Comparison of ENCODE assay signal across 8 mouse cellular contexts in the genomic region with DNA sequence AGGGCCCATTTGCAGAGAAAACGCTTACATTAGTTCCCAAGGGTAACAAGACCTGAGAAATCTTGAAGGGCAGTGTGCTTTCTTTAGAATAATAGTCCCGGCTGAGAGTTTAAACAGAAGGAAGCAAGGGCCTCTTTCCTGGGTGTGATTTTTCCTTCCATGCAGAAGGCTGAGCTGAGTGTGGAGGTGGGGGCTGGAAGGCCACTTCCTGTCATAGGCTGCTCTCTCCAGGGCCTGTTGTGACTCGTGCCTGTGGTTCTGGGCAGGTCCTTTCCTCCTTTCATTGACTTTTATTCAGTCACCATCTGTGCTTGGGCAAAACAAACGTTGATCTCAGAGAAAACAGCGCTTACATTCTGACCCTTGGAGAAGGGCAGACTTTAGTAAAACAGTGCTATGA. TPM values are rescaled to one million over a fixed set of nuclear protein-coding genes. Genes with fewer than 3 reads are reported as not detected.
DNase-seq lines count a peak whose midpoint lies in the region; ATAC-seq and TF ChIP-seq lines count a peak whose summit lies in the region.

No protein-coding gene starts in this region.

- no peaks in the 10 kb centered on the region for H3K9me3 ChIP-seq in forebrain, postnatal 0 days (ENCODE audit: low read length)
- no peaks in the 10 kb centered on the region for H3K9me3 ChIP-seq in intestine, embryonic 14.5 days (ENCODE audit: control insufficient read depth, low read length)
- H3K9me3 ChIP-seq in liver, embryonic 16.5 days (replicated peaks; ENCODE audit: control insufficient read depth, low read length), result no peaks in the 10 kb centered on the region

- H3K4me3 ChIP-seq in thymus, adult 2 months (ENCODE audit: control insufficient read depth, insufficient read depth, low read length), result no peak overlapping the region
- H3K4me3 ChIP-seq in forebrain, postnatal 0 days (ENCODE audit: low read depth, low read length), result no peak overlapping the region
- peak overlapping the region; percentile 50; the same call in 1 of the 2 replicates for H3K4me3 ChIP-seq in intestine, embryonic 14.5 days (ENCODE audit: low read depth, low read length)
- no peak overlapping the region for H3K4me3 ChIP-seq in liver, embryonic 16.5 days (ENCODE audit: low read depth, low read length)

- no peaks in the 10 kb centered on the region; the same call in 1 of the 2 replicates for H3K27me3 ChIP-seq in thymus, adult 2 months (ENCODE audit: control insufficient read depth, insufficient read depth, low read length)
- H3K27me3 ChIP-seq in forebrain, postnatal 0 days (ENCODE audit: insufficient read depth, low read length), result no peaks in the 10 kb centered on the region
- H3K27me3 ChIP-seq in intestine, embryonic 14.5 days (replicated peaks; ENCODE audit: control insufficient read depth, insufficient read depth, low read length), result no peaks in the 10 kb centered on the region
- H3K27me3 ChIP-seq in liver, embryonic 16.5 days (ENCODE audit: control insufficient read depth, insufficient read depth, low read depth, low read length), result no peaks in the 10 kb centered on the region; the same call in 1 of the 2 replicates
- no peaks in the 10 kb centered on the region for H3K27me3 ChIP-seq in splenic B cell, adult 2 months (ENCODE audit: control insufficient read depth, insufficient read depth, low read length, poor library complexity, severe bottlenecking)

- peaks cover 5% of the 10 kb centered on the region for H3K4me1 ChIP-seq in thymus, adult 2 months (replicated peaks; ENCODE audit: control insufficient read depth, insufficient read depth, low read length)
- 0 out of 2 replicates have a peak, but pooled peaks cover 6% of the 10 kb centered on the region for H3K4me1 ChIP-seq in forebrain, postnatal 0 days (ENCODE audit: insufficient read depth)
- peaks cover 7% of the 10 kb centered on the region for H3K4me1 ChIP-seq in intestine, embryonic 14.5 days (replicated peaks; ENCODE audit: control insufficient read depth, insufficient read depth, low read length)
- no peaks in the 10 kb centered on the region; the same call in 1 of the 2 replicates for H3K4me1 ChIP-seq in liver, embryonic 16.5 days (ENCODE audit: control insufficient read depth, low read depth, low read length)

- TF ChIP-seq POLR2A in thymus, adult 2 months (IDR thresholded peaks at IDR 0.05; ENCODE audit: control insufficient read depth, extremely low read depth, insufficient read depth, low read length, poor library complexity), result no peak

- peak overlapping the region; percentile 94; the same call in 1 of the 2 replicates for H3K4me2 ChIP-seq in forebrain, postnatal 0 days (ENCODE audit: low read depth)
- H3K4me2 ChIP-seq in intestine, embryonic 14.5 days (ENCODE audit: low read length), result peak overlapping the region; percentile 88
- H3K4me2 ChIP-seq in liver, embryonic 16.5 days (ENCODE audit: low read depth, low read length), result 0 out of 2 replicates have a peak overlapping the region, but pooled peaks have one; percentile 68

- ATAC-seq in forebrain, postnatal 0 days, result no peak
- no peak for ATAC-seq in intestine, embryonic 14.5 days (replicated peaks; ENCODE audit: low FRiP score, low TSS enrichment, low read depth)
- 0 out of 2 replicates have a peak, but pooled peaks have one; percentile 41 for ATAC-seq in liver, embryonic 16.5 days (ENCODE audit: low read depth)

- H3K27ac ChIP-seq in thymus, adult 2 months (ENCODE audit: control insufficient read depth, insufficient read depth, low read length), result no peak overlapping the region
- H3K27ac ChIP-seq in forebrain, postnatal 0 days (ENCODE audit: low read depth, low read length), result no peak overlapping the region
- peak overlapping the region; percentile 71; the same call in 1 of the 2 replicates for H3K27ac ChIP-seq in intestine, embryonic 14.5 days (ENCODE audit: low read depth)
- H3K27ac ChIP-seq in liver, embryonic 16.5 days (ENCODE audit: low read length), result no peak overlapping the region

- no peaks in the 10 kb centered on the region for H3K36me3 ChIP-seq in thymus, adult 2 months (ENCODE audit: control insufficient read depth, insufficient read depth, low read length)
- H3K36me3 ChIP-seq in forebrain, postnatal 0 days (ENCODE audit: insufficient read depth), result no peaks in the 10 kb centered on the region
- H3K36me3 ChIP-seq in intestine, embryonic 14.5 days (ENCODE audit: control insufficient read depth, insufficient read depth, low read length), result no peaks in the 10 kb centered on the region
- H3K36me3 ChIP-seq in liver, embryonic 16.5 days (ENCODE audit: control insufficient read depth, insufficient read depth), result no peaks in the 10 kb centered on the region
- no peaks in the 10 kb centered on the region for H3K36me3 ChIP-seq in splenic B cell, adult 2 months (ENCODE audit: control insufficient read depth, insufficient read depth, low read length, poor library complexity, severe bottlenecking)

- no peak for TF ChIP-seq CTCF in thymus, adult 2 months (IDR thresholded peaks at IDR 0.05; ENCODE audit: borderline replicate concordance, control insufficient read depth, extremely low read depth, insufficient read depth, low read length, poor library complexity)
- TF ChIP-seq CTCF in forebrain, postnatal 0 days (IDR thresholded peaks at IDR 0.05; ENCODE audit: low read depth), result no peak

- peak; percentile 6 for DNase-seq in thymus, adult 2 months
- DNase-seq in thymus, adult 18-20 months, result no peak
- DNase-seq in forebrain, postnatal 0 days, result no peak
- no peak for DNase-seq in intestine, embryonic 14.5 days (ENCODE audit: low spot score)
- peak; percentile 1 for DNase-seq in splenic B cell, adult 2 months (ENCODE audit: low read depth, low spot score)
- no peak for DNase-seq in spleen, postnatal 36 days (ENCODE audit: low spot score in 2 of 2)
- DNase-seq in spleen, postnatal 14 days (ENCODE audit: low spot score in 2 of 2), result no peak

- WGBS in thymus, adult 2 months, result 13% methylated on average over 5 of the region's 5 CpGs
- 54% methylated on average over 5 of the region's 5 CpGs for WGBS in forebrain, postnatal 0 days
- 35% methylated on average over 5 of the region's 5 CpGs for WGBS in intestine, embryonic 14.5 days
- 20% methylated on average over 5 of the region's 5 CpGs for WGBS in liver, embryonic 16.5 days (ENCODE audit: insufficient replicate concordance)

- H3K9ac ChIP-seq in forebrain, postnatal 0 days, result no peak overlapping the region
- H3K9ac ChIP-seq in intestine, embryonic 14.5 days (ENCODE audit: low read length), result no peak overlapping the region
- no peak overlapping the region for H3K9ac ChIP-seq in liver, embryonic 16.5 days (ENCODE audit: low read depth, low read length)

RNA-seq across cellular contexts. Expression of gene Cav2, which starts 1.2 kb away (rescaled TPM):
- polyA plus RNA-seq in thymus, adult 2 months (2012; rRNA removed), result 9.1 and 11.4 TPM in 2 replicates
- total RNA-seq in forebrain, postnatal 0 days (2014; rRNA removed), result 15.8 and 18.7 TPM in 2 replicates
- polyA plus RNA-seq in forebrain, postnatal 0 days (2015; fragmentation: Nextera tagmentation; extraction: Ambion mirVana), result 16.7 and 20.7 TPM in 2 replicates
- 17.3 and 17.9 TPM in 2 replicates for polyA plus RNA-seq in intestine, embryonic 14.5 days (2014; fragmentation: Nextera tagmentation; extraction: Ambion mirVana)
- polyA plus RNA-seq in liver, embryonic 16.5 days (2015; fragmentation: Nextera tagmentation; extraction: Ambion mirVana), result 3.0 and 3.3 TPM in 2 replicates

RNA-seq across cellular contexts. Expression of gene Cav1, which starts 24.0 kb away (rescaled TPM):
- 84.7 and 114 TPM in 2 replicates for polyA plus RNA-seq in thymus, adult 2 months (2012; rRNA removed)
- 42.4 and 47.0 TPM in 2 replicates for total RNA-seq in forebrain, postnatal 0 days (2014; rRNA removed)
- polyA plus RNA-seq in forebrain, postnatal 0 days (2015; fragmentation: Nextera tagmentation; extraction: Ambion mirVana), result 32.8 and 38.4 TPM in 2 replicates
- polyA plus RNA-seq in intestine, embryonic 14.5 days (2014; fragmentation: Nextera tagmentation; extraction: Ambion mirVana), result 167 and 171 TPM in 2 replicates
- 5.4 and 8.1 TPM in 2 replicates for polyA plus RNA-seq in liver, embryonic 16.5 days (2015; fragmentation: Nextera tagmentation; extraction: Ambion mirVana)

Comparison
In these comparisons a context has a peak if more than half of its experiments do, and no peak if none do; other contexts are left out.
1. DNase-seq: peak in thymus, adult 2 months (single experiment) and splenic B cell, adult 2 months (single experiment); none in thymus, adult 18-20 months (0 of 2), forebrain, postnatal 0 days (single experiment), intestine, embryonic 14.5 days (single experiment), spleen, postnatal 36 days (0 of 2) and spleen, postnatal 14 days (0 of 2).
2. Peak in every context shown above with its lines, with median percentiles within 50 percentile points of each other: H3K4me2 ChIP-seq.